Mouse (Mus musculus): ENCODE data around the gene Fahd1. TPM values are rescaled to one million over a fixed set of nuclear protein-coding genes. Genes with fewer than 3 reads are reported as not detected.

The Fahd1 gene
- polyA plus RNA-seq, 1 experiment from 2014 or later: 20.3 TPM

Other genes with a start within 250 kb of the Fahd1 start
- gene Tsc2, start 217.7 kb downstream of the Fahd1 start, polyA plus RNA-seq (2015; fragmentation: Nextera tagmentation; extraction: Ambion mirVana): 60.9 and 69.9 TPM in 2 replicates
- gene Nthl1, start 217.7 kb downstream of the Fahd1 start, polyA plus RNA-seq (2015; fragmentation: Nextera tagmentation; extraction: Ambion mirVana): 24.2 TPM in 2 replicates
- 50.2 and 50.4 TPM in 2 replicates for gene Slc9a3r2, start 200.0 kb downstream of the Fahd1 start, polyA plus RNA-seq (2015; fragmentation: Nextera tagmentation; extraction: Ambion mirVana)
- gene Npw, start 191.9 kb downstream of the Fahd1 start, polyA plus RNA-seq (2015; fragmentation: Nextera tagmentation; extraction: Ambion mirVana): 0.74 and 1.2 TPM in 2 replicates
- 21.4 and 22.1 TPM in 2 replicates for gene Zfp598, start 180.7 kb downstream of the Fahd1 start, polyA plus RNA-seq (2015; fragmentation: Nextera tagmentation; extraction: Ambion mirVana)
- 4.6 and 4.9 TPM in 2 replicates for gene Syngr3, start 160.4 kb downstream of the Fahd1 start, polyA plus RNA-seq (2015; fragmentation: Nextera tagmentation; extraction: Ambion mirVana)
- gene Gfer, start 154.2 kb downstream of the Fahd1 start, polyA plus RNA-seq (2015; fragmentation: Nextera tagmentation; extraction: Ambion mirVana): 43.8 and 49.0 TPM in 2 replicates
- gene Noxo1, start 154.1 kb downstream of the Fahd1 start, polyA plus RNA-seq (2015; fragmentation: Nextera tagmentation; extraction: Ambion mirVana): 2.6 and 3.5 TPM in 2 replicates
- 74.2 and 81.6 TPM in 2 replicates for gene Tbl3, start 142.7 kb downstream of the Fahd1 start, polyA plus RNA-seq (2015; fragmentation: Nextera tagmentation; extraction: Ambion mirVana)
- 0.20 and 0.23 TPM in 2 replicates for gene Rnf151, start 132.3 kb downstream of the Fahd1 start, polyA plus RNA-seq (2015; fragmentation: Nextera tagmentation; extraction: Ambion mirVana)
- 1,313 and 1,443 TPM in 2 replicates for gene Rps2, start 132.2 kb downstream of the Fahd1 start, polyA plus RNA-seq (2015; fragmentation: Nextera tagmentation; extraction: Ambion mirVana)
- 217 and 229 TPM in 2 replicates for gene Ndufb10, start 125.9 kb downstream of the Fahd1 start, polyA plus RNA-seq (2015; fragmentation: Nextera tagmentation; extraction: Ambion mirVana)
- gene Rpl3l, start 122.5 kb downstream of the Fahd1 start, polyA plus RNA-seq (2015; fragmentation: Nextera tagmentation; extraction: Ambion mirVana): not detected in 2 replicates
- 27.8 and 27.9 TPM in 2 replicates for gene Msrb1, start 113.7 kb downstream of the Fahd1 start, polyA plus RNA-seq (2015; fragmentation: Nextera tagmentation; extraction: Ambion mirVana)
- 17.9 and 21.6 TPM in 2 replicates for gene Hs3st6, start 97.4 kb downstream of the Fahd1 start, polyA plus RNA-seq (2015; fragmentation: Nextera tagmentation; extraction: Ambion mirVana)
- gene Meiob, start 46.1 kb downstream of the Fahd1 start, polyA plus RNA-seq (2015; fragmentation: Nextera tagmentation; extraction: Ambion mirVana): 0.19 TPM in 1 of 2 replicates, not detected in the other
- gene Hagh, start 10.2 kb downstream of the Fahd1 start, polyA plus RNA-seq (2015; fragmentation: Nextera tagmentation; extraction: Ambion mirVana): 28.3 and 28.4 TPM in 2 replicates
- 0.37 and 0.42 TPM in 2 replicates for gene Igfals, start 15.6 kb upstream of the Fahd1 start, polyA plus RNA-seq (2015; fragmentation: Nextera tagmentation; extraction: Ambion mirVana)
- gene Nubp2, start 36.0 kb upstream of the Fahd1 start, polyA plus RNA-seq (2015; fragmentation: Nextera tagmentation; extraction: Ambion mirVana): 46.3 and 51.5 TPM in 2 replicates
- gene Spsb3, start 36.3 kb upstream of the Fahd1 start, polyA plus RNA-seq (2015; fragmentation: Nextera tagmentation; extraction: Ambion mirVana): 39.3 and 43.2 TPM in 2 replicates
- 31.9 and 34.4 TPM in 2 replicates for gene Eme2, start 44.7 kb upstream of the Fahd1 start, polyA plus RNA-seq (2015; fragmentation: Nextera tagmentation; extraction: Ambion mirVana)
- gene Mrps34, start 44.8 kb upstream of the Fahd1 start, polyA plus RNA-seq (2015; fragmentation: Nextera tagmentation; extraction: Ambion mirVana): 86.1 and 93.0 TPM in 2 replicates
- gene Nme3, start 46.1 kb upstream of the Fahd1 start, polyA plus RNA-seq (2015; fragmentation: Nextera tagmentation; extraction: Ambion mirVana): 48.9 and 58.2 TPM in 2 replicates
- gene Mapk8ip3, start 86.6 kb upstream of the Fahd1 start, polyA plus RNA-seq (2015; fragmentation: Nextera tagmentation; extraction: Ambion mirVana): 41.6 and 43.0 TPM in 2 replicates
- 217 and 236 TPM in 2 replicates for gene Jpt2, start 110.3 kb upstream of the Fahd1 start, polyA plus RNA-seq (2015; fragmentation: Nextera tagmentation; extraction: Ambion mirVana)
- 8.5 and 9.7 TPM in 2 replicates for gene Cramp1l, start 165.4 kb upstream of the Fahd1 start, polyA plus RNA-seq (2015; fragmentation: Nextera tagmentation; extraction: Ambion mirVana)
- gene Ift140, start 165.7 kb upstream of the Fahd1 start, polyA plus RNA-seq (2015; fragmentation: Nextera tagmentation; extraction: Ambion mirVana): 22.0 and 26.2 TPM in 2 replicates
- gene Tmem204, start 233.2 kb upstream of the Fahd1 start, polyA plus RNA-seq (2015; fragmentation: Nextera tagmentation; extraction: Ambion mirVana): 15.2 and 18.4 TPM in 2 replicates

Measured in embryonic facial prominence, embryonic 13.5 days (tissue).